Mouse (Mus musculus): ENCODE results near the gene Lca5. TPM values are rescaled to one million over a fixed set of nuclear protein-coding genes. Genes with fewer than 3 reads are reported as not detected.

Lca5 gene
- polyA plus RNA-seq (2014; fragmentation: Nextera tagmentation; extraction: Ambion mirVana), result 23.6 and 27.0 TPM in 2 replicates

- Histone ChIP-seq H3K9me3 (ENCODE audit: control insufficient read depth, low read length) (no peaks in the 10 kb centered on the region), H3K27me3 (ENCODE audit: control insufficient read depth, insufficient read depth, low read length) (no peaks in the 10 kb centered on the region), H3K4me3 (ENCODE audit: low read length) (peak within 1 kb of the TSS; percentile 56), H3K4me1 (ENCODE audit: control insufficient read depth, insufficient read depth, low read length) (no peaks in the 10 kb centered on the region), H3K4me2 (replicated peaks; ENCODE audit: low read depth, low read length) (peak within 1 kb of the TSS; percentile 48), H3K9ac (ENCODE audit: low read depth, low read length) (peak within 1 kb of the TSS; percentile 42), H3K36me3 (ENCODE audit: control insufficient read depth, insufficient read depth, low read length) (no peaks in the 10 kb centered on the region), H3K27ac (ENCODE audit: low read depth, low read length) (peak within 1 kb of the TSS; percentile 82)
- WGBS, result 1% methylated on average over 49 of the region's 57 CpGs
- ATAC-seq (ENCODE audit: low FRiP score, low TSS enrichment), result peak; percentile 99
These were observed at the start of gene Lca5 for GRCm38 (mm10) chr9:83440392-83441357. Gene Lca5, minus strand, starts transcription at chr9:83441127.

- Histone ChIP-seq H3K4me1 (ENCODE audit: control insufficient read depth, insufficient read depth, low read length) (peaks cover 4% of the 10 kb centered on the region; the same call in 1 of the 2 replicates), H3K36me3 (ENCODE audit: control insufficient read depth, insufficient read depth, low read length) (no peaks in the 10 kb centered on the region), H3K27ac (ENCODE audit: low read depth, low read length) (no peak overlapping the region), H3K9ac (ENCODE audit: low read depth, low read length) (no peak overlapping the region), H3K9me3 (ENCODE audit: control insufficient read depth, low read length) (no peaks in the 10 kb centered on the region), H3K4me2 (replicated peaks; ENCODE audit: low read depth, low read length) (peak overlapping the region; percentile 17; the same call in 1 of the 2 replicates), H3K4me3 (ENCODE audit: low read length) (no peak overlapping the region), H3K27me3 (ENCODE audit: control insufficient read depth, insufficient read depth, low read length) (no peaks in the 10 kb centered on the region)
- 44% methylated on average over 15 of the region's 15 CpGs for WGBS
- ATAC-seq (ENCODE audit: low FRiP score, low TSS enrichment), result peak; percentile 71
These were observed 47.7 kb upstream of the Lca5 start for GRCm38 (mm10) chr9:83488491-83489210.

DNA sequence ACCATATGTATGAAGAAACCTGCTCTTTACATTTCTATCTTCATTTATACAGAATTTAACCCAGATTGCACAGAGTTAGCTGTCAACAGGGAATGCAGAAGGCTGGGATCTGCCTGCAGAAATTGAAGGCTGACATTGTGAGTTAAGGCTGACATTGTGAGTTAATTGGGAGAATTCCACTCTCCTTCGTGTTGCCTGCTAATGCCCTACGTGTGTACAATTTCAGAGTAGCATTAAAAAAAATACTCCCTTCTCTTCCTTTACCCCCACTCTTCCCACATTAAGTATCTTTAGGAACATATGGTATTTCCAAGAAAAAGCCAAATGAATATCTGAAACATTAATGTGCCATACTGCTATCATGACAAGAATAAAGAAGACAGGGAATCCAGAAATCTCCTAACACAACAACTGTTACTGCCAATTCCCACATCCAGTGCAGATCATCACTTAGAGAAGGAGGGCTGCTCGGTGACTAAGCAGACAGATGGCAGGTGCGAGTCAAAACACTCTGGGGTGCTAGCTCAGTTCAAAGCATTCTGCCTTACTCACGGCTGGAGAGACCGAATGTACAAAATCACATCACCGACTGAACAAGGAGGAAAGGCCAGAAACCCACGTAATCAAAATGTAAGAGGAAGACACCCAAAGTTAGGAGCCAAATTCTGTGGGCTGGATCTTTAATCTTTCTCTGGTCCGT lies 47.0 kb upstream of the Lca5 start:
- WGBS, result 28% methylated on average over 9 of the region's 9 CpGs
- Histone ChIP-seq H3K27ac (ENCODE audit: low read depth, low read length) (no peak overlapping the region), H3K4me1 (ENCODE audit: control insufficient read depth, insufficient read depth, low read length) (peaks cover 4% of the 10 kb centered on the region; the same call in 1 of the 2 replicates), H3K36me3 (ENCODE audit: control insufficient read depth, insufficient read depth, low read length) (no peaks in the 10 kb centered on the region), H3K27me3 (ENCODE audit: control insufficient read depth, insufficient read depth, low read length) (no peaks in the 10 kb centered on the region), H3K4me2 (replicated peaks; ENCODE audit: low read depth, low read length) (no peak overlapping the region), H3K9ac (ENCODE audit: low read depth, low read length) (no peak overlapping the region), H3K9me3 (ENCODE audit: control insufficient read depth, low read length) (no peaks in the 10 kb centered on the region), H3K4me3 (ENCODE audit: low read length) (no peak overlapping the region)
- 0 out of 2 replicates have a peak, but pooled peaks have one; percentile 9 for ATAC-seq (ENCODE audit: low FRiP score, low TSS enrichment)

- Histone ChIP-seq H3K27me3 (ENCODE audit: control insufficient read depth, insufficient read depth, low read length) (no peaks in the 10 kb centered on the region), H3K36me3 (ENCODE audit: control insufficient read depth, insufficient read depth, low read length) (no peaks in the 10 kb centered on the region), H3K4me2 (replicated peaks; ENCODE audit: low read depth, low read length) (no peak overlapping the region), H3K9ac (ENCODE audit: low read depth, low read length) (no peak overlapping the region), H3K27ac (ENCODE audit: low read depth, low read length) (no peak overlapping the region), H3K9me3 (ENCODE audit: control insufficient read depth, low read length) (no peaks in the 10 kb centered on the region), H3K4me3 (ENCODE audit: low read length) (no peak overlapping the region), H3K4me1 (ENCODE audit: control insufficient read depth, insufficient read depth, low read length) (peaks cover 4% of the 10 kb centered on the region; the same call in 1 of the 2 replicates)
- WGBS, result 86% methylated on average over 3 of the region's 3 CpGs
- no peak for ATAC-seq (ENCODE audit: low FRiP score, low TSS enrichment)
These were observed 45.0 kb upstream of the Lca5 start for GRCm38 (mm10) chr9:83485966-83486365.

DNA sequence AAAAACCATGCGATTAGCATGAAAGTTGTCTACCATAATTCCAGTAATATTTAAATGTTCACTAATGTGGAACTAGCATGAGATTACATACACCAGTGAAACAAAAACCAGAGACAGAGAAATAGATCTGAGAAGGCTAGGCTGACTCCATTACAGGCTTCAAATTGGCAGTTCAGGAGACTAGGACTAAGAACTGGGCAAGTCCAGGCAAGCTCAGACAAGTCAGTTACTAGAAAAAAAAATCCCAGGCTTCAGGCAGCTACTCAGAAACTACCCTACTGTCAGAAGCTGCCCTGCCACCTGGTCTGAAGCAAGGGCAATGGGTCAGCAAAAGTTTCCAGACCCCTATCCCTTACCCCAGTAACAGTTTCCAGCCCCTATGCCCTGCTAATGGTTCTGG lies 44.4 kb upstream of the Lca5 start:
- peaks cover 4% of the 10 kb centered on the region; the same call in 1 of the 2 replicates for H3K4me1 ChIP-seq (ENCODE audit: control insufficient read depth, insufficient read depth, low read length)
- no peak for ATAC-seq (ENCODE audit: low FRiP score, low TSS enrichment)
- no peaks in the 10 kb centered on the region for H3K27me3 ChIP-seq (ENCODE audit: control insufficient read depth, insufficient read depth, low read length)
- H3K27ac ChIP-seq (ENCODE audit: low read depth, low read length), result no peak overlapping the region
- no peak overlapping the region for H3K4me3 ChIP-seq (ENCODE audit: low read length)
- no peak overlapping the region for H3K9ac ChIP-seq (ENCODE audit: low read depth, low read length)
- no peaks in the 10 kb centered on the region for H3K9me3 ChIP-seq (ENCODE audit: control insufficient read depth, low read length)
- 95% methylated on average over 1 of the region's 1 CpGs for WGBS
- H3K36me3 ChIP-seq (ENCODE audit: control insufficient read depth, insufficient read depth, low read length), result no peaks in the 10 kb centered on the region
- no peak overlapping the region for H3K4me2 ChIP-seq (replicated peaks; ENCODE audit: low read depth, low read length)

DNA sequence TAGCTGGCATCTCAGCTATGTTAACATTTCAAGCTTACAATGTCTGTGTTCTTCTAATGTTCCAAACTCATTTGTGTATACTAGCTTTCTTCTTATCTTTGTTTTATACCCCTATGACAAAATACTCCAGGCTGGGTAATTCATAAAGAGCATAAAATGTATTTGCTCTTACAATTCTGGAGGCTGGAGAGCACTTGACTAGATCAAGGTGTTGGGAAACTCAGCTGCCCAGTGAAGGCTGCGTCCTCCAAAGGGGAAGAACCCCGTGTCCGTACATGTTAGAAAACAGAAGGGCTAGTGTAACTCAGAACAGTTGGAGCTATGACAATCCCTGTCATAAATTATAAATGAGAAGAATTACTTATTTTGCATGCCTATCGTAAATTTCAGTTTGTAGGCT lies 42.5 kb upstream of the Lca5 start:
- Histone ChIP-seq H3K9ac (ENCODE audit: low read depth, low read length) (no peak overlapping the region), H3K9me3 (ENCODE audit: control insufficient read depth, low read length) (no peaks in the 10 kb centered on the region), H3K27me3 (ENCODE audit: control insufficient read depth, insufficient read depth, low read length) (no peaks in the 10 kb centered on the region), H3K4me2 (replicated peaks; ENCODE audit: low read depth, low read length) (no peak overlapping the region), H3K27ac (ENCODE audit: low read depth, low read length) (no peak overlapping the region), H3K4me3 (ENCODE audit: low read length) (no peak overlapping the region), H3K36me3 (ENCODE audit: control insufficient read depth, insufficient read depth, low read length) (no peaks in the 10 kb centered on the region), H3K4me1 (ENCODE audit: control insufficient read depth, insufficient read depth, low read length) (no peaks in the 10 kb centered on the region)
- WGBS, result 88% methylated on average over 4 of the region's 4 CpGs
- ATAC-seq (ENCODE audit: low FRiP score, low TSS enrichment), result no peak

DNA sequence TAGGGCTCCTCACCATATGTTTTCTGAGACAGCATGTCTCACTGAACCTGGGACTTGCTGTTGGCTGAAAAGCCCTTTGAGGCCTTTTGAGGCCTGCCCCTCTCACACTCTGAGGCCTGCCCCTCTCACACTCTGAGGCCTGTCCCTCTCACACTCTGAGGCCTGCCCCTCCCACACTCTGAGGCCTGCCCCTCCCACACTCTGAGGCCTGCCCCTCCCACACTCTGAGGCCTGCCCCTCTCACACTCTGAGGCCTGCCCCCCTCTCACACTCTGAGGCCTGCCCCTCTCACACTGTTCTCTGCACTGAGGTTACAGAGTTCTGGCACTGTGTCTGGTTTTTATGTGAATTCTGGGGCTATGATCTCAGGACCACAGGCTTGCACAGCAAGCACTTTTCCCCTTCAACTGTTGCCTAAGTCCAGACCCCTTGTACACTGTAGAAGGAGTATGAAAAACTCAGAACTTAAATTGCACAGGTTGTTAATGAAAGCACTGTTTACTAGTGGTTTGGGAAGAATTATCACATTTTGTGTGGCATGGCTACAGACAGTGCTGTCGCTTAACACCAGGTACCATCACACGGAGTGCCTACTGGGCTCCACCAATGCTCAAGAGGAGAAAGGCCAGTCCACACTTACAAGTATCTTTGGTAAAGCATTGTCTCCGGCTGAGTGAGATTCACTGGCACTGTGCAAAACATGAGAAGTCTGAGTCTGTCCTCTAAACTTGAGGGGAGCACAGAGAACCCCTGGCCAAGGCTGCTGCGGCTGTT lies 41.4 kb upstream of the Lca5 start:
- no peaks in the 10 kb centered on the region for H3K36me3 ChIP-seq (ENCODE audit: control insufficient read depth, insufficient read depth, low read length)
- no peak overlapping the region for H3K9ac ChIP-seq (ENCODE audit: low read depth, low read length)
- H3K4me2 ChIP-seq (replicated peaks; ENCODE audit: low read depth, low read length), result no peak overlapping the region
- no peak overlapping the region for H3K4me3 ChIP-seq (ENCODE audit: low read length)
- no peak overlapping the region for H3K27ac ChIP-seq (ENCODE audit: low read depth, low read length)
- 77% methylated on average over 4 of the region's 4 CpGs for WGBS
- peak; percentile 86 for ATAC-seq (ENCODE audit: low FRiP score, low TSS enrichment)
- H3K9me3 ChIP-seq (ENCODE audit: control insufficient read depth, low read length), result no peaks in the 10 kb centered on the region
- no peaks in the 10 kb centered on the region for H3K4me1 ChIP-seq (ENCODE audit: control insufficient read depth, insufficient read depth, low read length)
- H3K27me3 ChIP-seq (ENCODE audit: control insufficient read depth, insufficient read depth, low read length), result no peaks in the 10 kb centered on the region

GRCm38 (mm10) chr9:83469871-83470270 lies 28.9 kb upstream of the Lca5 start:
- no peak overlapping the region for H3K9ac ChIP-seq (ENCODE audit: low read depth, low read length)
- H3K4me2 ChIP-seq (replicated peaks; ENCODE audit: low read depth, low read length), result no peak overlapping the region
- 77% methylated on average over 2 of the region's 2 CpGs for WGBS
- H3K36me3 ChIP-seq (ENCODE audit: control insufficient read depth, insufficient read depth, low read length), result no peaks in the 10 kb centered on the region
- no peaks in the 10 kb centered on the region for H3K27me3 ChIP-seq (ENCODE audit: control insufficient read depth, insufficient read depth, low read length)
- no peak overlapping the region for H3K27ac ChIP-seq (ENCODE audit: low read depth, low read length)
- H3K4me3 ChIP-seq (ENCODE audit: low read length), result no peak overlapping the region
- no peaks in the 10 kb centered on the region for H3K4me1 ChIP-seq (ENCODE audit: control insufficient read depth, insufficient read depth, low read length)
- ATAC-seq (ENCODE audit: low FRiP score, low TSS enrichment), result no peak
- no peaks in the 10 kb centered on the region for H3K9me3 ChIP-seq (ENCODE audit: control insufficient read depth, low read length)
